Mouse (Mus musculus) heart, embryonic 14.5 days (tissue): ENCODE results near the gene Cep78. TPM values are rescaled to one million over a fixed set of nuclear protein-coding genes. Genes with fewer than 3 reads are reported as not detected.
"Not testable (repeated sequence)": the region's sequence is repeated elsewhere in the genome, so short reads cannot be mapped to it uniquely, and the experiment has no call there.

ENCODE experiments used
- ATAC-seq: fragments of 200-750 bp; cut with Nextera tagmentation; 2 replicates; pipeline ENCODE4 v1.8.0; 2017; ENCODE audit warnings: low read depth, moderate TSS enrichment; ENCODE audit not compliant: insufficient number of reproducible peaks, insufficient read depth, low FRiP score
- H3K27ac ChIP-seq, 2 experiments: fragments of 200-500 bp in 1 of 2; fragments of 300-500 bp in 1 of 2; sonication (generic) in 1 of 2; replicated peaks in 1 of 2; 2 replicates each; pipeline ENCODE4 v1.5.1; 2012 to 2014; ENCODE audit warnings: low read depth in 2 of 2, low read length in 2 of 2, control low read depth in 1 of 2, mild to moderate bottlenecking in 1 of 2, mixed read lengths in 1 of 2; ENCODE audit not compliant: control insufficient read depth in 1 of 2, insufficient read depth in 1 of 2
- H3K27me3 ChIP-seq: fragments of 300-500 bp; sonication (generic); 2 replicates; pipeline ENCODE4 v1.6.1; 2014; ENCODE audit warnings: mild to moderate bottlenecking, low read length, control low read depth; ENCODE audit not compliant: control insufficient read depth, insufficient read depth
- H3K36me3 ChIP-seq: fragments of 300-500 bp; sonication (generic); 2 replicates; pipeline ENCODE4 v1.6.1; 2014; ENCODE audit warnings: mild to moderate bottlenecking, control low read depth, low read length, mixed read lengths; ENCODE audit not compliant: control insufficient read depth, insufficient read depth
- H3K4me1 ChIP-seq, 2 experiments: fragments of 200-500 bp in 1 of 2; fragments of 300-500 bp in 1 of 2; sonication (generic) in 1 of 2; 2 replicates each; pipeline ENCODE4 v1.6.1; 2012 to 2014; ENCODE audit warnings: low read length in 2 of 2, control low read depth in 1 of 2, mixed read lengths in 1 of 2; ENCODE audit not compliant: control insufficient read depth in 2 of 2, insufficient read depth in 2 of 2
- H3K4me2 ChIP-seq: fragments of 300-500 bp; sonication (generic); 2 replicates; pipeline ENCODE4 v1.6.1; 2014; ENCODE audit warnings: mild to moderate bottlenecking, low read length
- H3K4me3 ChIP-seq, 2 experiments: fragments of 200-500 bp in 1 of 2; fragments of 300-500 bp in 1 of 2; sonication (generic) in 1 of 2; 2 replicates each; pipeline ENCODE4 v1.5.1; 2012 to 2014; ENCODE audit warnings: low read length in 2 of 2, mild to moderate bottlenecking in 2 of 2, control low read depth in 1 of 2, low read depth in 1 of 2, moderate library complexity in 1 of 2; ENCODE audit not compliant: control insufficient read depth in 1 of 2, insufficient read depth in 1 of 2
- H3K9ac ChIP-seq: fragments of 300-500 bp; sonication (generic); 2 replicates; pipeline ENCODE4 v1.6.1; 2014; ENCODE audit warnings: mild to moderate bottlenecking, low read length
- H3K9me3 ChIP-seq: fragments of 300-500 bp; sonication (generic); 2 replicates; pipeline ENCODE4 v1.6.1; 2016; ENCODE audit warnings: low read length, control low read depth; ENCODE audit not compliant: control insufficient read depth
- WGBS: fragments of 180-500 bp; shearing (Covaris S2); extraction: QIAGEN DNeasy Blood & Tissue Kit; methylation state at CpG from one replicate; pipeline ENCODE4 v1.1.7; 2014; 5-methylcytosine and 5-hydroxymethylcytosine counted together
- polyA plus RNA-seq: library from polyadenylated mRNA; unstranded; fragments of >200 nt; fragmentation: Nextera tagmentation; extraction: Ambion mirVana; gene quantifications from 2 replicates; pipeline ENCODE4 v1.2.1, GENCODE M21; 2014

Cep78 gene
- 12.4 and 12.7 TPM in 2 replicates for polyA plus RNA-seq

DNA sequence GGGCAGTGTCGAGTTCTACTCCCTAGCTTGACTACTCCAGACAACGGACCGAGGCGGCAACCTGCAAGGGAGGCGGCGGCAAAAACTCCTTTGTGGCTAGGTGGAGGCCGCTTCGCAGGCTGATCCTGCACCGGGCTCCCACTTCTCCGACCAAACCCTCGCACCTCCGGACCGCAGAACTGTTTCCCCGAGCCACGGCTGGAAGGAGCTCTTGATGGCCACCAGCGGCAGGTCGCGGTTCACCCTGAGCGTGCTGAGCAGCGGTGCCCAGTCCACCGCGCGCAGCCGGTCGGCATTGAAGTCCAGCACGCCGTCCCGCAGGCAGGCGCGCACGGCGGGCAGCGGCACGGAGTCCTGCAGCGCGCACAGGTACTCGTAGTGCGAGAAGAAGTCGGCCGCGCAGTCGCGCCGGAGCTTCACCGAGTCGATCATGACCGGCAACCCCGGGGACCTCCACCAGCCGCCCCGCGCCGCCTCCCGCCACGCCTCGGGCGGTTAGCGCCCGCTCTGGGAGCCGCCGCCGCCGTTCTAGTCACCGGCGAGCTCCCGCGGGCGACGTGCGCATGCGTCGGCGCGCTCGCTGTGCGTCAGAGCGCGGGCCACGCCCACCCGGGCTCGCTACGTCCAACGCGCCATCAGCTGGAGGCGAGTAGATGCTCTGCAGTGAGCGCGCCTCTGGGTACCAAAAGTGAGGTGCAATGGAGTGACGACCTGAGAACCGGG lies at the start of gene Cep78:
Cep78 (minus strand) TSS at position 541 of the 723 bp plus-strand sequence.
- Histone ChIP-seq H3K36me3 (peaks cover 13% of the 10 kb centered on the region), H3K9ac (peak within 1 kb of the TSS; percentile 81), H3K27ac (peak within 1 kb of the TSS; percentile 42 to 77), H3K4me1 (peaks cover 2 to 7% of the 10 kb centered on the region in 2 experiments; a peak in 1 of 4 replicates), H3K27me3 (no peaks in the 10 kb centered on the region), H3K4me2 (peak within 1 kb of the TSS; percentile 93), H3K4me3 (peak within 1 kb of the TSS; percentile 74 to 84), H3K9me3 (no peaks in the 10 kb centered on the region)
- peak; percentile 90 for ATAC-seq
- under 1% methylated on average over 87 of the region's 88 CpGs for WGBS

DNA sequence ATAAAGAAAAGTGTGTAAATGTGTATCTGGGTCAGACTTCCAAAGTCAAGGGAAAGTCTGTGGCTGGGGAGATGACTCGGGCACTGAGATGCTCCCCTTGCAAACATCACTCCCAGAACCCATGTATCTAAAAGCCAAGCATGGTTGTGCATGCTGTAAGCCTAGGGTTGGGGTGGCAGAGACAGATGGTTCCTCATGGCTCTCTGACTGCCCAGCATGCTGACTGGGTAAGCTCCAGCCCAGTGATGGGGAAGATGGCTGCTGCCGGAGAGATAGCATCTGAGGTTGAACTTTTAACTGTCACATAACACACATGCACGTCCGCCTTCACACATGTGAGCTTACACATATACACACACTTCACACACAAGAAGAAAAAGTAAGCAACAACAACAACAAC lies 46.5 kb upstream of the Cep78 start:
- WGBS = 81% methylated on average over 4 of the region's 4 CpGs
- ATAC-seq = no peak
- H3K4me2 ChIP-seq = no peak overlapping the region

DNA sequence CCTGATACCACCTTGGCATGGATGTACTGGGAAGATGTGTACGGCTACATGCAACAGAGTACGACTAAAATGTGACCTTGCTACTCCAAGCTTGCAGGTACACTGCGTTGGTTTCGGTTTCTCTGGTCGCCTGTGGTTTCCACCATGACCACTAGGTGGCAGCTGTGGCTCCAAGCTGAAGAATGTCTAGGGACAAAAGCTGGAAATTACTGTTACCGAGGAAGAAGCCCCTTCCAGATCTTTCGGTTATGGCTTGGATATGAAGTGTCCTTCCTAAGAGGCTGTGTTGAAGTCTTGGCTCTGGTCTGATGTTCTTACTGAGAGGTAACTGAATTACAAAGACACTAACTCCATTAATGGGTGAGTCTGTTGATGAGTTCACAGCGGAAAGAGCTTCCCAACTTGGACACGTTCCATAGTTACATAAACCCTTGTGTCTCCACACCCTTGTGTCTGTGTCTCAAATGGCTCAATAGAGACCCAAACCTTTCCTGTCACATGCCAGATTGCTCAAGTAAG lies 44.5 kb upstream of the Cep78 start:
- H3K27ac ChIP-seq, H3K36me3 ChIP-seq, H3K9me3 ChIP-seq, H3K27me3 ChIP-seq, H3K4me1 ChIP-seq, ATAC-seq: not testable (repeated sequence)
- Histone ChIP-seq H3K4me3 (peak overlapping the region; percentile 34 to 44; a peak in 3 of 4 replicates), H3K9ac (peak overlapping the region; percentile 53), H3K4me2 (peak overlapping the region; percentile 56)
- WGBS = 29% methylated on average over 7 of the region's 9 CpGs

More for the DNA sequence above, 46.5 kb upstream of the Cep78 start:
- no peaks in the 10 kb centered on the region for H3K36me3 ChIP-seq
- H3K27ac ChIP-seq = no peak overlapping the region
- no peaks in the 10 kb centered on the region for H3K9me3 ChIP-seq
- H3K27me3 ChIP-seq = no peaks in the 10 kb centered on the region
- no peaks in the 10 kb centered on the region for H3K4me1 ChIP-seq
- no peak overlapping the region for H3K9ac ChIP-seq
- H3K4me3 ChIP-seq = no peak overlapping the region

DNA sequence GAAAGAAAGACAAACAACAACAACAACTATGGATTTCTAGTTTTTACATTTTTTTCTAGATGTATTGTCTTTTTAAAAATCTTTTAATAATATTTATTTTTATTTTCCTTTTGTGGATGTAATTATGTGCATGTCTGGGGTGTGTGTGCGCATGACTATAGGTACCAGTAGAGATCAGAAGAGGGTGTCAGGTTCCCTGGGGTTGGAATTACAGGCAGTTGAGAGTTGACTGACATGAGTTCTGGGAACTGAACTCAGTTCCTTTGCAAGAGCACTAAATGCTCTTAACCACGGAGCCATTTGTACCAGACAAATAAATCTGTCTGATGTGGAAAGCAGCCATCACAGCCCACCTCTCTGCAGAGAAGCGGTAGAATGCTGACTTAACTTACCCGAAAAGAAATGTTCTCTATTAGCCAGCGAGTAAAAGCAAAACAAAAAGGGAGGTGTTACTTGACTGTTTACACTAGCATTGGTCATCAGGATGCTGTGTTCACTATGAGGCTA lies 44.0 kb upstream of the Cep78 start:
- Histone ChIP-seq H3K4me2 (peak overlapping the region; percentile 56), H3K9ac (peak overlapping the region; percentile 53), H3K36me3 (no peaks in the 10 kb centered on the region), H3K4me1 (no peaks in the 10 kb centered on the region), H3K4me3 (peak overlapping the region; percentile 34 to 44; a peak in 3 of 4 replicates), H3K27me3 (no peaks in the 10 kb centered on the region), H3K9me3 (no peaks in the 10 kb centered on the region), H3K27ac (no peak overlapping the region)
- ATAC-seq = no peak
- WGBS = 49% methylated on average over 5 of the region's 5 CpGs

DNA sequence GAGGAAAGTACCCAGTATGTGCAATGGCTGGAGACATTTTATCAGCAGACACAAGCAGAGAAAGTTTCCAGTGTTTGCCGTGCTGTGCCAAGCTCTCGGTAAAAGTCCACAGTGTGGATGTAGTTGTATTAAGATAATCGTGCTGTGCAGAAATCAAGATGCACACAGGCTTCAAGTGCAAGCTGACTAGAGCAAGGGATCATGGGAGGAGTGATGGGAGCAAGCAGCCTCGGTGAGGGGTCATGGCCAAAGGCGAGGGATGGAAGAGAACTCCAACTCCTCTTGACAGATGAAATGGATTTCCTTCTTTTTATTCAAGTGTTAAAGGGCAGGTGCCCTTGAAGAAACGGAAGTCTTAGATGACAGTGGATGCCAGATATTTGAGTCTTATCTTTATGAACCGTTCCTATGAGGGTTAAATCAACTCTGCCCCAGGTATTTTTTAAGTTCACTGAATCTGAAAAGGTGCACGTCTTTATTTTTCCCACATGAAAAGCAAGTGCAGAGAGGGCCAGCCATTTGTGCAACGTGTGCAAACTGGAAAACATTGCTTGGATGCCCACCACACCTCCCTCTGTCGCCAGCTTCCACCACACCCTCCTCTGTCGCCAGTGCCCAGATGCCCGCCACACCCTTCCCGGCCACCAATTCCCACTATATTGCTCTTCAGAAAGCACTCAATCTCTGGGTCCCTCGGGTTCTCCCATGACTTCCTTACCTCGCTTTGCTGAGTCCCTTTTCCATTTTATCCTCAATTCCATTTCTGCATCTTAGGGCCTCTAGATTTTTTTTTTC lies 43.3 kb upstream of the Cep78 start:
- no peaks in the 10 kb centered on the region for H3K27me3 ChIP-seq
- 73% methylated on average over 15 of the region's 15 CpGs for WGBS
- no peak for ATAC-seq
- no peak overlapping the region for H3K9ac ChIP-seq
- no peaks in the 10 kb centered on the region for H3K9me3 ChIP-seq
- H3K27ac ChIP-seq = no peak overlapping the region
- no peaks in the 10 kb centered on the region for H3K36me3 ChIP-seq
- H3K4me3 ChIP-seq = no peak overlapping the region
- H3K4me2 ChIP-seq = no peak overlapping the region
- no peaks in the 10 kb centered on the region for H3K4me1 ChIP-seq

DNA sequence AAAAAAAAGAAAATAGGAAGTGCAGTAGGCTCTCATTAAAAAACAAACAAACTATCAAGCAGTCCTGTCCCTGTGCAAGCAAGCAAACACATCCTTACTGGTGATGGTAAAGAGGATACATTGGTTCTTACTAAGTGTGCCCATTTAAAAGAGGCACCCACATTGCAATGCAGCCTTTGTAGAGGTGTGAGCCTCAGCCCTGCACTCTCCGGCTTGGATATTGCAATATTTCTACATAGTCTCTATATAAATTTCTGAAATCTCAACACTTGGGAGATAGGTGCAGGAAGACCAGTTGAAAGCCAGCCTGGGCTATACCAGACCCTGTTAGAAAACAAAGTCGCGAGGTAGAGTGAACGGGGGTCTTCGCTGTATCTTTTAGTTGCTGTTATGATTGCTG lies 41.5 kb upstream of the Cep78 start:
- H3K4me1 ChIP-seq = no peaks in the 10 kb centered on the region
- 91% methylated on average over 5 of the region's 5 CpGs for WGBS
- no peak overlapping the region for H3K9ac ChIP-seq
- H3K27me3 ChIP-seq = no peaks in the 10 kb centered on the region
- H3K9me3 ChIP-seq = no peaks in the 10 kb centered on the region
- H3K27ac ChIP-seq = no peak overlapping the region
- no peak overlapping the region for H3K4me2 ChIP-seq
- no peaks in the 10 kb centered on the region for H3K36me3 ChIP-seq
- ATAC-seq = no peak
- H3K4me3 ChIP-seq = no peak overlapping the region

DNA sequence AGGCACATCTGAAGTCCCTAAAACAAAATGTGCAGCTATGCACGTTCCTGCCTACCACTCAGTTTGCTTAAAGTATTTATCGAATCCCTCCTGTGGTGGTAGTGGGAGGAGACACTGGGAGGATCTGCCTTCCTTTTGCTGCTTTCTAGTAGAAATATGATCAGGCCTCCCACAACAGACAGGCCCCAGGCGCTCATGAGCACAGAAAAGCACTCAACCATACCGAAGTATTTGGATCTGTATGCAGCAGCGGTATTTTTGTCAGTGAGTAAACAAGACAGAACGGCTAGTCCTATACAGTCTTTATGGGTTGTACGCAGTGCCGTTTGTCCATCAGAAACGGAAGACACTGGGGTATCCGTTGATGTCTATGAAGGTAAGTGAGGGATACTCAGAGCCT lies 37.4 kb upstream of the Cep78 start:
- Histone ChIP-seq H3K27me3 (no peaks in the 10 kb centered on the region), H3K27ac (no peak overlapping the region), H3K9ac (no peak overlapping the region), H3K9me3 (no peaks in the 10 kb centered on the region), H3K36me3 (no peaks in the 10 kb centered on the region), H3K4me2 (no peak overlapping the region), H3K4me1 (no peaks in the 10 kb centered on the region), H3K4me3 (no peak overlapping the region)
- ATAC-seq = no peak
- WGBS = 73% methylated on average over 10 of the region's 10 CpGs
